Comparison of ENCODE assay signal across 27 mouse cellular contexts in genomic region chr10:122774169-122774568, GRCm38 (mm10).
DNase-seq lines count a peak whose midpoint lies in the region; ATAC-seq and TF ChIP-seq lines count a peak whose summit lies in the region.
"Had no signal": no experiment of that assay in that cellular context is flagged by ENCODE, and none has a peak within 500 bp of the region (broad histone marks: within the 10 kb centered on the region; RNA-seq: fewer than 3 reads in every experiment).

No protein-coding gene starts in this region.

- peak; percentile 30 for DNase-seq in liver, adult 2 months (ENCODE audit: extremely low read depth, low read depth, low spot score)
- DNase-seq in right cerebral cortex, postnatal 36 days (ENCODE audit: low spot score in 2 of 2): no peak
- DNase-seq in left cerebral cortex, postnatal 25 days (ENCODE audit: low spot score in 2 of 2): no peak
- no peak for DNase-seq in kidney, adult 11 months
- DNase-seq: adrenal gland, postnatal 10 days; adrenal gland, postnatal 36 days; cerebellum, adult 18-20 months; cerebellum, adult 9-10 months; embryo, embryonic 11 days; forebrain, postnatal 0 days; gastrocnemius, postnatal 25 days; heart, postnatal 10 days; heart, postnatal 36 days had no signal

- no peak overlapping the region for H3K9ac ChIP-seq in liver, adult 2 months (ENCODE audit: low read depth, low read length)
- no peak overlapping the region for H3K9ac ChIP-seq in liver, embryonic 12.5 days
- H3K9ac ChIP-seq: embryonic facial prominence, embryonic 13.5 days; forebrain, embryonic 13.5 days; forebrain, postnatal 0 days; heart, embryonic 12.5 days; heart, embryonic 15.5 days; hindbrain, embryonic 14.5 days had no signal

- no peaks in the 10 kb centered on the region for H3K27me3 ChIP-seq in liver, adult 2 months (ENCODE audit: control insufficient read depth, insufficient read depth, low read length)
- no peaks in the 10 kb centered on the region for H3K27me3 ChIP-seq in liver, embryonic 12.5 days (replicated peaks)
- H3K27me3 ChIP-seq: embryonic facial prominence, embryonic 13.5 days; forebrain, embryonic 13.5 days; heart, embryonic 12.5 days; heart, embryonic 15.5 days had no signal

- intact Hi-C loops in left cerebral cortex, postnatal 25 days (cut with DNase I): loop anchor here (5.0 kb wide), 1 partner anchor 97 kb away; the partner anchor contains the start of gene Ppm1h

- no peak overlapping the region for H3K4me3 ChIP-seq in liver, adult 2 months (ENCODE audit: insufficient read depth, low read depth, low read length)
- H3K4me3 ChIP-seq in liver, embryonic 12.5 days: no peak overlapping the region
- H3K4me3 ChIP-seq: embryonic facial prominence, embryonic 10.5 days; embryonic facial prominence, embryonic 13.5 days; erythroblast, embryonic 14.5 days; forebrain, embryonic 13.5 days; heart, embryonic 12.5 days; heart, embryonic 15.5 days had no signal

- no peaks in the 10 kb centered on the region for H3K4me1 ChIP-seq in liver, adult 2 months (ENCODE audit: control insufficient read depth, insufficient read depth, low read length)
- peaks cover 6% of the 10 kb centered on the region for H3K4me1 ChIP-seq in liver, embryonic 12.5 days
- H3K4me1 ChIP-seq: forebrain, embryonic 13.5 days had no signal

- 93% methylated on average over 7 of the region's 7 CpGs for WGBS in liver, adult 2 months
- WGBS in liver, embryonic 12.5 days (ENCODE audit: insufficient replicate concordance): 75% methylated on average over 7 of the region's 7 CpGs

- no peaks in the 10 kb centered on the region for H3K79me2 ChIP-seq in liver, adult 2 months (ENCODE audit: control insufficient read depth, insufficient read depth, low read length)

- TF ChIP-seq CTCF in liver, adult 2 months (IDR thresholded peaks at IDR 0.05; ENCODE audit: low read depth, low read length): no peak

- no peak for TF ChIP-seq POLR2A in liver, adult 2 months (IDR thresholded peaks at IDR 0.05; ENCODE audit: extremely low read depth, insufficient read depth, low read length)

- H3K27ac ChIP-seq in liver, adult 2 months (replicated peaks; ENCODE audit: insufficient read depth, low read depth, low read length): no peak overlapping the region
- H3K27ac ChIP-seq in liver, embryonic 12.5 days: no peak overlapping the region
- H3K27ac ChIP-seq: embryonic facial prominence, embryonic 10.5 days; embryonic facial prominence, embryonic 13.5 days; forebrain, embryonic 13.5 days; heart, embryonic 15.5 days; hindbrain, embryonic 14.5 days; hindbrain, postnatal 0 days had no signal

- no peaks in the 10 kb centered on the region for H3K9me3 ChIP-seq in liver, embryonic 12.5 days (replicated peaks)
- H3K9me3 ChIP-seq: embryonic facial prominence, embryonic 10.5 days; embryonic facial prominence, embryonic 13.5 days; forebrain, embryonic 13.5 days; heart, embryonic 15.5 days had no signal

- H3K4me2 ChIP-seq in liver, embryonic 12.5 days: no peak overlapping the region
- H3K4me2 ChIP-seq: embryonic facial prominence, embryonic 13.5 days; forebrain, embryonic 13.5 days; heart, embryonic 12.5 days; heart, embryonic 15.5 days; hindbrain, embryonic 14.5 days had no signal

- no peaks in the 10 kb centered on the region for H3K36me3 ChIP-seq in liver, adult 2 months (ENCODE audit: control insufficient read depth, insufficient read depth, low read length)
- H3K36me3 ChIP-seq in liver, embryonic 12.5 days: no peaks in the 10 kb centered on the region
- H3K36me3 ChIP-seq: embryonic facial prominence, embryonic 10.5 days; embryonic facial prominence, embryonic 13.5 days; heart, embryonic 12.5 days; heart, embryonic 15.5 days had no signal

- no peak for ATAC-seq in liver, embryonic 12.5 days
- peak; percentile 97 for ATAC-seq in common myeloid progenitor, adult 5-6 weeks (replicated peaks; ENCODE audit: low read depth, poor library complexity, severe bottlenecking)
- ATAC-seq in hematopoietic stem cell, adult 5-6 weeks (replicated peaks in 1 of 2; ENCODE audit: insufficient read depth in 1 of 2, low FRiP score in 2 of 2, low TSS enrichment in 1 of 2, low read depth in 1 of 2, poor library complexity in 2 of 2, severe bottlenecking in 2 of 2): peak; percentile 77 to 80
- peak; percentile 95 for ATAC-seq in megakaryocyte progenitor cell, adult 5-6 weeks (replicated peaks; ENCODE audit: poor library complexity)
- ATAC-seq: activated CD4-positive, CD25-positive, alpha-beta regulatory T cell, adult 4 months; forebrain, embryonic 13.5 days; forebrain, postnatal 0 days; hindbrain, postnatal 0 days; inflammation-experienced regulatory T-cells, adult 6 months had no signal
